Mouse (Mus musculus): ENCODE measurements around the gene Zfhx2.

The Zfhx2 gene

DNA sequence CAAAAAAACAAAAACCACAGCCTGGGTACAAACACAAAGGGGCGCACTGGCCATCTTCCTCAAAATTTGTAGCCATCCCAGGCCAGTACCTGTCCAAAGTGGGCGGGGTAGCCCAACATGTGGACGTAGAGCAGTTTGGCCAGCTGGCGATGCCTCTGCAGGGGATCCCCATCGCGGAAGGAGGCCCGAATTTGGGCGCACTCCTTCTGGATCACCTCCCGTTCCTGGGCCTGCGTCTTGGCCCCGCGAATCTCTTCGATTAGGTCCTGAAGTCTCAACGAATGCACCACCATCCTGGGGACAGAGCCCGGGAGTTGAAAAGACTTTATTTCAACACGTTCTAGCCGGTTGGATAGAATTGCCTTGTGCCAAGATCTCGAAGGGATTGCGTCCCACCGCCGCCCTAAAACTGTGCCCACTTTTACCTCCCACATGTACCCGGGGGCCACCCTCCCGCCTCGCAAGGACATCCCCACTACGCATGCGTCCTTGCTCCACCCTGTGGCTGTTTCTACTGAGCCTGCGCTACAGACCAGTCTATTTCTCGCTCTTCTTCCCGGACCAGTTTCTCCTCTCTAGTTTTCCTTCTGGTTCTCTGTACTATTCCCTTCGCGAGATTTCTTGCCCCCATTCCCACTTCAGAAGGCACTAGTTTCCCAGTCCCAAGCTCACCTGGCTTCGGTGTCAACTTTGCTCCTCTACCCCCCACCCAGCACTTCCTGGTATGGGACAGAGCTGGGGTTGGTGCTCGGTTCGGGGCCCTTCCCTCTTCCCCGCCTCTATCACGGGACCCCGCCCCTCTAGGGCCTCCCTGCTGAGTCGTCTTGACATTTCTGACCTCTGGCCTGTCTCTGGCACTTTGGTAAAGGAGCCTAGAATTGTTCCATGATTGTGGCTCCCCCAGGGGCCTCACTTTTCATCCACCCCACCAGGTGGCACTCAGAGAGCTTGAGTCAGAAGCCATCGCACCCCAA, 14.0 kb upstream of the Zfhx2 start, which contains the start of gene Ap1g2:
Gene Ap1g2 (minus strand): TSS at position 758 of the 974 bp plus-strand sequence.
- DNase-seq (ENCODE audit: low spot score in 2 of 2): peak; percentile 90

DNA sequence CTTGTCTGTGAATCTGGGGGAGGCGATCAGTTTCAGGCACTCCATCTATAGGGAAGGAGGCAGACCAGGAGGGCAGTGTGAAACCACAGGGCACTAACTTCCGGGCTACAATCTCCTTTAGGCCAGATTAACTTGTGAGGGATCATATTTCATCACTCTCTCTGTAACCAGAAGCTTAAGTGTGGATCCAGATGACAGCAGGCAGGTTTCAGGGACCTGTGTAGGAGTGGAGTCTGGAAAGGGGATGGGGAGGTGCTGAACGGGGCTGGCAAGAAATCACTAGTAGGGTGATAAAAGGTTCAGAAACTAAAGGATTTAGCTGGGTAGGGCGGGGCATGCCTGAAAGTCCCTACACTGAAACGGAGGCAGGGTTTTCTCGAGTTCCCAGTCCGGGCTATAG, 13.3 kb upstream of the Zfhx2 start:
- DNase-seq (ENCODE audit: low spot score in 2 of 2): no peak

DNA sequence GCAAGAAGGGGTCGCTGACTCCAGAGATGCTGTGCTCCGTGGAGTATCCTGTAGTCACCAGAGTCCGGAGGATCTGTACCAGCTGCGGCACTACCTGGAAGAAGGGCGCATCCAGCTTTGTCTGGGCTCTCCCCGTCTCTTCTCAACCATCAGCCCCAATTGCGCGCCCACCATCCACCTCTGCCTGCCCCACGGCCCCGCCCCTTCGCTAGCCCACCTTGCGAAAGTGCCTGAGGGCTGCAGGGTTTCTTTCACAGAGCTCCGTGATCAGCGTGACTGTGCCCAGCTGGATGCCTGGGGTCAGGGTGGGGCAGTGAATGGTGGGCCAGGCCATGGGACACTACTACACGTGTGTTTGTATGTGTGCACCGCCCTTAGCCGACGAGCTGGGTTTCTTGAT, 12.2 kb upstream of the Zfhx2 start:
- DNase-seq (ENCODE audit: low spot score in 2 of 2): no peak

DNA sequence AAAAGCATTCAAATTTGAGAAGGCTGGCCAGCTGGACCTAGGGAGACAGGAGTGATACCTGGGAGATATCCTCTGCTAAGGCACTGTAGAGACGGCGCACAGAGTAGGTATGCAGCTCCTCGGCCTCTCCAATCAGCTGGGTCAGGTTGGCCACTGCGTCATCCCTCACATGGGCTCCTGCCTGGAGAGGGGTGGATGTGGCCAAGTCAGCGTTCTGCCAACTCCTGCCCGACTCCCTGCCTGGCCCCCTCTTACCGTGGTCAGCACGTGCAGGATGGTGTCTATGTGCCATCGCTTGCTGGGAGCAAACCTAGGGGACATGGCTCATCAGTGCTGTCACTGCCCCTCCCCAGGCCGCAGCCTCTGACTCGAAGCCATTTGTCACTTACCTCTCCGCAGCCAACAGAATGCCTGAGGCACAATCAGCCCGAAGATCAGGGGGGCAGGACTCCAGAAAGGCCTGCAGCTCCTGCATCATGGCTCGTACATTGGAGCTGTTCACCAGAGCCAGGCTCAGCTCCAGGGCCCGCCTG, 10.2 kb upstream of the Zfhx2 start:
- DNase-seq (ENCODE audit: low spot score in 2 of 2): no peak

DNA sequence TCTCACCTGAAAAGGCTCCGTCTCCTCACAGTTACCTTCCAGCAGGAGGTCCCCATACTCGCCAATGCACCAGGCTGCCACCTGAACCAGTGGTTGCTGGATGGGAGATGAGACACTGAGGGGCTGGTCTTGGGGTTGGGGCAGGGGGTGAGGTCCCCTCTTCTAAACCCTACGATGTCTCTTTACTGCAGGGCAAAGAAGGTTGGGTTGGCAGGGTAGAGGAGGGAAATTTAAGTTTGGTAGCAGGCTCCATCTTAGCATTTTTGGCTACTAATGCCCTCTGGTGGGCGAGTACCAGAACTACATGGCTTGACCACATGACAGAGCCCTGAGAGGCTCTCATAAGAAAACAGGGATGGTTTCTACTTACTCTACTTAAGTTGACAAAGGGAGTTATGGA, 9.5 kb upstream of the Zfhx2 start:
- no peak for DNase-seq (ENCODE audit: low spot score in 2 of 2)

DNA sequence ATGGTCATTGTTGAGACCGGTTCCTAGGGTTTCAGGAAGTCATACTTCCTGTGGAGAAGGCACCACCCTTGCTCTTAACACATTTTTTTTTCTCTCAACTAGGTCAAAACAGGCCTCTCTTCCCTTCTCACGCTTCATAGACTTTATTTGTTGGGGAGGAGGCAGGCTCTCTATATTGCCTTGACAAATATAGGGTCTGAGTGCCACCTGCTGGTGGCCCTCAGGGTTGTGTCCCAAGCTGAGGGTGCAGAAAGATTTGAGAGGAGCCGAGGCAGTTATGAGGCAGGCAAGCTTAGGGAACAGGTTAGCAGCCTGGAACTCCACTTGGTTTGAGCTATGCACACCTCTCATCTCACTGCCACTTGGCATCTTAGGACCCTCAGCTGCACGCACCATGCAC, 5.9 kb upstream of the Zfhx2 start:
- no peak for DNase-seq (ENCODE audit: low spot score in 2 of 2)

DNA sequence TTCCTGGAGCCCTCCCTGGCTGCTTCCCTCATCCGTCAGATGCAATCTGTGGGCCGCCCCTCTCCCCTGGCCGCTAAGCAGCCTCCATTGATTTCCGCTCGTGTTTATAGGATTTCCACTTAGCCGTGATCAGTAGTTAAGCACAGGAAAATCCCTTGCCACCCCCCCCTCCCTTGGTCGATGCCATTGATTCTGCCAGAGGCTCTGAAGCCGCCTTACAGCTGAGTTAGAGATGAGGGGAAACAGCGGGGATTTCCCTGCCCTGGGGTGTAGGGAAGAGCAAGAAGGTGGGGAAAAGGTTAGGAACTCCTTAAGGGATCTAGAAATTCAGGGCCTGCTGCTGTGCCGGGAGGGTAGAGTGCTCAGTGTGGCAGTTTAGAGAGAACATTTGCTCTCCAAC, 5.5 kb upstream of the Zfhx2 start:
- no peak for DNase-seq (ENCODE audit: low spot score in 2 of 2)

DNA sequence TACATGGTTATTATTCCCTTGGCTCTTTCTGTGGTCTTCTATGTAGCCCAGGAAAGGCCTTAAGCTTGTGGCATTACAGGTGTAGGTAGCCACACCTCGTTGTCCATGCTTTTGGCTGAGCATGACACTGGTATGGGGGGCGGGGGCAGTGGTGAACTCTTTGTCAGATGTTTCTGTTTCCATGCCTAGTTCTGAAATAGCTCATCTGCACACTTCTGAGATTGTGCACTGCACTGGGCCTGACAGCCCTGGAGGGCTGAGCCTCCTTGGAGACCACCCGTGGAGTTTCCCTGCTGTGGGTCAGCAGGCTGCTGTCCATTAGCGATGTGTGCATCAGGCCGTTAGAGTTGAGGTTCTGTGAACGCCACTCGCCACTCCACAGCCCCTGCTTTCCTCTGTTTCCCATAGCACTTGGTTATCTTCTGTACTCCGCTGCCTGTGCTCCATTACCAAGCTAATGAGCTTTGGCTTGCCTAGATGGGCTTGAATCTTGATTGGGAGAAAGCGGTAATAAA, 4.5 kb upstream of the Zfhx2 start:
- DNase-seq (ENCODE audit: low spot score in 2 of 2): no peak

DNA sequence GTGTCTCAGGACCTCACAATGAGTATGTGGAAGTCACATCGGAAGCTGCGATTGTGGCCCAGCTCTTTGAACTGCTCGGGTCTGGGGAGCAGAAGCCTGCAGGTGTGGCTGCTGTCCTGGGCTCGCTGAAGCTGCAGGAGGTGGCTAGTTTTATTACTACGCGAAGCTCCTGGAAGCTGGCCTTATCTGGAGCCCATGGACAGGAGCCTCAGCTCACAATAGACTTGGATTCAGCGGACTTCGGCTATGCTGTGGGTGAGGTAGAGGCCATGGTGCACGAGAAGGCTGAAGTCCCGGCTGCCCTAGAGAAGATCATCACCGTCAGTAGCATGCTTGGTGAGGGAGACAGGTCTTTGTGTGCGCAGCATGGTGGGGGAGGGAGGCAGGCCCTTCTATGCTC, 3.5 kb upstream of the Zfhx2 start:
- DNase-seq (ENCODE audit: low spot score in 2 of 2): no peak

DNA sequence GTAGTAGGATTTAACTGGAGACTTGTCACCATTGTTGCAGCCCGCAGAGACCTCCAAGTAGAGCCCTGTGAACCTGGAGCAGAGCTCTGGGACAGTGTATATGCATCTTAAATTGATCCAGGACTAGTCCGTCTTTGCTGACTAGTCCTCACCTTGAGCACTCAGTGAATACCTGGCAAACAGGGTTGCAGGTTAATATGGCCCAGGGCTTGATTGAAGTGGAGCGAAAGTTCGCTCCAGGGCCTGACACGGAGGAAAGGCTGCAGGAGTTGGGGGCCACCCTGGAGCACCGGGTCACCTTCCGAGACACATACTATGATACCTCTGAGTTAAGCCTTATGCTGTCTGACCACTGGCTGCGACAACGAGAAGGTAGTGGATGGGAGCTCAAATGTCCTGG, 3.1 kb upstream of the Zfhx2 start:
- no peak for DNase-seq (ENCODE audit: low spot score in 2 of 2)

DNA sequence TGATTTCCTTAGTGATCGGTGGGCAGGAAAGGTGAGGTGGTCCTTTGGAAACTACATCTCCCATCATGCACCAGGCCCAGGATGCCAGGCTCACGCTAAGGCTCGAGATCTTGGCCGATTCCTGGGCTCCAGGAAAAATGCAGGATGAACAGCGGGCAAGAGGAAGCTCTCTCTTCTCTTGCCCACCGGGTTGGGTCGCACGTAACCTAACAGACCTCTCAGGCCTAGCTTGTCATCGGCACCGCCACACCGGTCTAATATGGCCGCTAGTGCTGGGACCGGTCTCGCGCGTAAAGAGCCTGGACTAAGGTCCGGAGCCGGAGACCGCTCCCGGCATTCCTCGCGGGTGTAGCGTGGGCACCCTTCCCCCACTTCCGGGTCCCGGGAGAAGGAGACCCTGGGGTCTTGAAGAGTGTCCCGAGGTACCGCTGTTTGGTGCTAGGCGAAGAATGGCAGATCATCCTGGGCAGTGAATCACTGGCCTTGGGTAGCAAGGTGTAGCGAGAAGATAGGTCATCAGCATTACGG, 2.6 kb upstream of the Zfhx2 start, which contains the start of gene Thtpa:
Gene Thtpa (plus strand): TSS at position 81 of the 528 bp plus-strand sequence.
- peak; percentile 77 to 78 for DNase-seq (ENCODE audit: low spot score in 2 of 2)

DNA sequence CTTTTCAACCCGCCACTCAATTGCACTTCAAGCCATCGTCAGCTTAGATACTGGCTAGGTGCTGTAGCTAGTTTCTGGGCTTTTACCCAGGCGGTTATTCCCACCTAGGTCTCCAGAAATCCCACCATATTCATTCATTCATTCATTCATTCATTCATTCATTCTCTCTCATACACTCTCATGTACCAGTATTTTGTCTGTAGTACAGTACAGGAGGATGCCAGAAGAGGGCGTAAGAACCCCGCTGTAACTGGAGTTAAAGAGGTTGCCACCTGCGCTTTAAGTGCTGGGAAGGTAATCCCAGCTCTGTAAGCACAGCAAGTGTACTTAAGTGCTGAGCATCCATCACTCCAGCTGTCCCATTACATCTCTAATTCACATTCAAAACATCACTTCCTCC, 1.8 kb upstream of the Zfhx2 start:
- no peak for DNase-seq (ENCODE audit: low spot score in 2 of 2)

DNA sequence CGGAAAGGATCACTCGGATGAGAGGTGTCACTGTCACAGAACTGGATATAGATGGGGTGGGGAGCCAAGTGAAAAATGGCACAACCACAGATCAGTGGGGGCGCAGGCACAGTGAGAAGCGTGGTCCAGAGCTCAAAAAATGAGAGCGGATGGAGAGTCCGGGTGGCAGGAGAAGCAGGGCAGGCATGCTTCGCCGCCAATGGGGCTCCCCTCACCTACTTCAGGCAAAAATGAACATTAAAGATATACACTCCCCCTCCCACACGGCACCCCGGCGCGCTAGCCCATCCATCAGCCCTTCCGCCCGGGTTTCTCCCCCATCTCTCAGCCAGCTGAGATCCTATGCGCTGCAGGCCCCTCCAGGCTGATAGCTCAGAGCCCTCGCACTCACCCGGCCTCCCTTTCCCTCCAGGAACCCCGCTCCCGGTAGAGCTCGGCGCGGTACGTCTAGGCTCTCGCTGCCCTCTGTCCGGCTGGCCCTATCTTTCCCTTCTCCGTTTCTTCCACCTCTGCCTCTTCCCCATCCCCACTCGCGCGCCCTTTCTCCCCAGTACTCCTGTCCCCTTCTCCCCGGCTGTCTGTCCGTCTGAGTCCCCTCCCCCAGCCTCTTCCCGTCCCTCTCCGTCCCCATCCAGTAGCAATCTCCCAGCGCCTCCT, 787 bp downstream of the Zfhx2 start:
- DNase-seq (ENCODE audit: low spot score in 2 of 2): no peak

DNA sequence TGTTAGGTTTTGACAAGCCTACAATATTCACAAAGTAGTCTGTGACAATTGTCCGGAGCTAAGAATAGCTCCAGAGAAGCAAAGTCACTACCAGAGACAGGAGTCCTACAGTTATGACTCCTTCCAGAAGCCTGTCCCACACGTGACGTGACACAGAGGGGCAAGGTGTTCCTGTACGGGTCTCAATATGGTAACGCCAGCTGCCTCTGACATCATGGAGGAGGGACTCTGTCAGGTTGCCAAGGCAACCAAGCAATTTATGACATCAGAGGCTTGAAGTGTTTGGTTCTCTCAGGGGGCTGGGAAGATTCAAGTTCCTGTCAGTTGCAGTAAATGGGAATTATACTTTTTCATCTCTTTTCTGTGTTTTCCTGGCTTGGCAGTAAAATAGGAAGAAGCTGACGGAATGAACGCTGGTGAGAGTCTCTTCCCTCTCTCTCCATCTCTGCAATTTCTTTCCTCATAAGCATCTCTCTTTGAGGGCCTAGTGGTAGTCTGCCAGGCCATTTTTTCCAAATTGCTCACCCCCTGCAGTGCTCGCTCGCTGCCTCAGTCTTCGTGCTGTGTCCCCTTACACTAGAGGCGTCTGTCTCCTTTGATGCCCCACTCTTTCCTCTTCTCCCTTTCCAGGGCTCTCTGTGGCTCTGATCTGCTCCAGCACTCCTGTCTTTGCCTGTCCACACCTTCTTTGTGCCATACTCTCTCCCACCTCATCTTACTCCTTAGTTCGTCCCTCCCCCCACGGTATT, 2.8 kb downstream of the Zfhx2 start:
- DNase-seq (ENCODE audit: low spot score in 2 of 2): no peak

DNA sequence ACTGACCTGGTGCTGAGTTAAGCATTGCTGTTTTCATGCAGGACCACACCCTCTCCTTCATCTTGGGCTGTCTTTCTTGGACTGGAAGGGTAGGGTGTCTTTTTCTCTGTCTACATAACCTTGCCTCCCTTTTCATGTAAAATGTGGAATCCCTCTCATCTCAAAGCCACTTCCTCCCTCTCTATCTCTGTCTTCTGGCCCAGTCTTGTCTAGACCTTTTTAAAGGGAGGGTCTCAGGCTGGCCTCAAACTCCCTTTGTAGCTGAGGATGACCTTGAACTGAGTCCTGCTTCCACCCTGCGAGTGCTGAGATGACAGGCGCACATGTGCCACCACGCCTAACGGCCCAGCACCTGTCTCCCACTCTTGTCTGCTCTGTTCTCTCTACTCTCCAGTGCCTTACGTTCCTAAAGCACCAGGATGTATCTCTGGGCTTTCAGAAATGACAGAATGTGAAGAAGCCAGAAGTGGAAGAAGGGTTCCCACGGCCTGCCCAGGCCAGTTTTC, 6.1 kb downstream of the Zfhx2 start:
- no peak for DNase-seq (ENCODE audit: low spot score in 2 of 2)

DNA sequence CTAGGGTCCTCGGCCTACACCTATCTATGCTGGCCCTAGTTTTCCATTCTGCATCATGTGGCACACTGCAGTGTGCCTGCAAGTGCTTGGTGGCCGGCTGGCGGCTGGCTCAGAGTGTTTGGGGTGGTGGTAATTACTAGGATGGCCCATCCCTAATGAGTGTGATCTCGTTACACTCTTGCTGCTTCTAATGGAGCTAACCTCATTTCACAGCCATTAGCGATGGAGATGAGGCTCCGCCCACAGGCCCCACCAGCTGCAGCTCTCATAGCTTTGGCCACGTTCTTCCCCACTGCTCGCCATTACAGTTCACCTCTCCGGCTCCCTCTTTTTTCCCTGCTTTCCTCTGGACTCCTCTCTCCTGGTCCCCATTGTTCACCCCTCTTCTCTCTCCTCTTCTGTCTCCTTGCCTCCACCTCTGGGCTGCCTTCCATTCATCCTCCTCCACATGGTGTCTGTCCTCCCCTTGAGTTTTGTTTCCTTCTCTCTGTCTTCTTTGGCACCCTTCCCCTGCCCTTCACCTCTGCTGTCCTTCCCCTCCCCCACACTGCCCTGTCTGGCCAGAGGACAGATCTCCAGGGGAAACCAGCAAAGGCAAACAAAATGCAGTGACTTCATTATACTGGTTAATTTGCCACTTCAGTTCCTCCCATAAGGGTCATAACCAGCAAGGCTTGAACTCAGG, 6.7 kb downstream of the Zfhx2 start:
- no peak for DNase-seq (ENCODE audit: low spot score in 2 of 2)

DNA sequence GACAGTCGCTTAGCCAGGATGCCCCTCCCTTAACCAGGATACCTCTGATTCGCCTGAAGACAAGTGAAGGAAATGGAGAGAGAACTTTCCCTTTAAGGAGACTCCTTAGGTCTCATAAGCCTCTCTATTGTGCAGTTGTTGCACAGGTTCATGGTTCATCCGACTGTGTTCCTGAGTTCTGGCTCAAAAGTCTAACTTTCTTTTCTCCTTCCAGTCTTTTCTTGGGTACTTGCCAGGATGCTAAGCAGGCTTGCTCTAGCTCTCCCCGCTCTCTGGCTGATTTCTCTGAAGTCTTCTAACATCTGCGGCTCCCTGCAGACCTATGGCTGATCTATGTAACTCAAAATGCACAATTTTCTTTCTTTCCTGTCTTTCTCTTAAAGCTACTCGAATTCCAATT, 8.6 kb downstream of the Zfhx2 start:
- no peak for DNase-seq (ENCODE audit: low spot score in 2 of 2)

DNA sequence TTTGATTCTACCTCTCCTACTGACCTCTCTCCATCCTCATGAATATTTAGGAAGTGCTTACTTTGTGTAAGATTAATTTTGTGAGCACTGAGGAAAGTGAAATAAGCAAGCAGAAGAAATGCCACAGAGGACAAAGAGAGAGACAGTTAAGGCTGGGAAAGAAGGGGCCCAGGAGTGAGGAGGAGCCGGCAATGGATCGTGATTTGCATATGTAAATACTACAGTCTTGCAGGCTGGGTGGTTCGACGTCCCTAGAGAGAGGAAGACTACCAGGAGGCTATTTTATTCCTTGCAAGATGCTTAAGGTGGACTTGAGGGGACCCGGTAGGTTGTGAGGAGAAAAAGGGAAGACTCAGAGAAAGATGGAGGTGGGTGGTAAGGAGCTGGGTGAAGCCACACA, 11.0 kb downstream of the Zfhx2 start:
- no peak for DNase-seq (ENCODE audit: low spot score in 2 of 2)

DNA sequence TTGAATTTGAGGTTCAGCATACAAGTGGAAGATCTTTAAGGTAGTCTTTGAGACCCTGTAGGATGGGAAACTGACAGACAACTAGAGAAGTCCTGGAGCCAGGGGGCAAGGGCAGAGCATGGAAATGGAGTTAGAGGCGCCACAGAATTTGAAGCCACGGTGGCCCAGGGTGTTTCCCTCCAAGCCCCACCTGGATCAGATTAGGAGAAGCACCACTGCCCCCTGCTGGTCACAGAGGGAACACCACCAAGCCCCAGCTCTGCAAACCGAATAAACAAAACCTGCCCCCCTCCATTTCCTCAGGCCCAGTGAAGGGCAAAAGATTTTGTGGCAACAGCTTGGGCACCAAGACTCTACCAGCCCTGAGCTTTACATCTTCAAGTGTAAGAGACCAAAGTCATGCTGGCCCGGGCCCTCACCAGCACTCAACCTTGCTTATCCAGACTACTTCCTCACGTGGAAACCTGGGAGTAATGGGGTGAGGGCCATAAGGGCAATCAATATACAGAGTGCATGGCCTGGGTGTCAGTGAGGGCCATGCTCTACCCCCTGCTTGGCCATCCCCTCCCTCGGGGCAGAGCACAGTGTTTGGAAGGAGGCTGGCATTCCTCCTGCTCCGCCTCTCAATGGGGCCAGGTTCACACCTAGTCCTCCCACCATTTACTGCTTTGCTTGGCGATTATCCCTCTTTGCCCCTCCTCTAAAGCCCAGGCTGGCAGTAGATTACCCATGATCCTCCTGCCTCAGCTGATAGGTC, 12.7 kb downstream of the Zfhx2 start:
- DNase-seq (ENCODE audit: low spot score in 2 of 2): no peak

DNA sequence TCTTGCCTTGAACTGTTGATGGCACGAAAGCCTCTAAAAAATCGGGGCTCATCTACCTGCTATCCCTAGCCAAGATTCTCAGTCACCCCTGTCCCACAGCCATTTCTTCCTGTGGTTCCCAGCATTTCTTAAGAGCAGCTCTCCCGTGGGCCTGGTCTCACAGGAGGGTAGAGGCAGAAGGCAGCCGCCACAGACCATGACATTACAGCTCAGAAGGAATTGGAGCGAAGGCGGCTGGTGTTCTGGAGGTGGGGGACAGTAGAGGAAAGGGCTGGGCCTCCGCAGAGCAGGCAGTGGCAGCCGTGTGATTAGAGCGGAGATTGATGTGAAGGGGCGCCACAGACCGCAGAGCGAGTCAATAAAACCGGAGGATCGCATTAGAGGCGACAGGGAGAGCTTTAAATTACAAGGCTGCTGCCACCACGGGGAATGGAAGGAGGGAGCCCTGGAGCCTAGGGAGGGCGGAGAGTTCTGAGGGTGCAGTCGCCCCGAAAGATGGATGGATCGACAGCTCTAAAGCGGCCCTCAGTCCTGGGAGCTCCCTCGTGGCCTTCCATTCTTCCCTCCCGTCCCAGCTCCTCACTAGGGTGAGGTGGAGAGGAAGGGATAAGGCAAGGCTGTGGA, 13.6 kb downstream of the Zfhx2 start:
- DNase-seq (ENCODE audit: low spot score in 2 of 2): no peak
